Mouse (Mus musculus) forebrain, embryonic 16.5 days (tissue): ENCODE results near the gene Trmt61a. TPM values are rescaled to one million over a fixed set of nuclear protein-coding genes. Genes with fewer than 3 reads are reported as not detected.

Experiments used
- ATAC-seq: fragments of 200-750 bp; cut with Nextera tagmentation; 2 replicates; pipeline ENCODE4 v1.8.0; 2017; ENCODE audit warnings: mild to moderate bottlenecking, moderate library complexity
- H3K27ac ChIP-seq: fragments of 300-500 bp; sonication (generic); 2 replicates; pipeline ENCODE4 v1.5.1; 2014; ENCODE audit warnings: low read length, control low read depth
- H3K27me3 ChIP-seq: fragments of 300-500 bp; sonication (generic); replicated peaks from 2 replicates; pipeline ENCODE4 v1.6.1; 2014; ENCODE audit warnings: low read length; ENCODE audit not compliant: control insufficient read depth, insufficient read depth
- H3K36me3 ChIP-seq: fragments of 300-500 bp; sonication (generic); 2 replicates; pipeline ENCODE4 v1.6.1; 2014; ENCODE audit not compliant: control insufficient read depth, insufficient read depth
- H3K4me1 ChIP-seq: fragments of 300-500 bp; sonication (generic); replicated peaks from 2 replicates; pipeline ENCODE4 v1.6.1; 2014; ENCODE audit warnings: low read length; ENCODE audit not compliant: control insufficient read depth, insufficient read depth
- H3K4me2 ChIP-seq: fragments of 300-500 bp; sonication (generic); 2 replicates; pipeline ENCODE4 v1.6.1; 2014; ENCODE audit warnings: mild to moderate bottlenecking, low read length, control low read depth
- H3K4me3 ChIP-seq: fragments of 300-500 bp; sonication (generic); replicated peaks from 2 replicates; pipeline ENCODE4 v1.5.1; 2014; ENCODE audit warnings: mild to moderate bottlenecking, low read length, control low read depth
- H3K9ac ChIP-seq: fragments of 300-500 bp; sonication (generic); replicated peaks from 2 replicates; pipeline ENCODE4 v1.6.1; 2014; ENCODE audit warnings: low read depth, low read length, control low read depth
- H3K9me3 ChIP-seq: fragments of 300-500 bp; sonication (generic); 2 replicates; pipeline ENCODE4 v1.6.1; 2016; ENCODE audit warnings: low read length; ENCODE audit not compliant: control insufficient read depth
- WGBS: fragments of 180-500 bp; shearing (Covaris S2); extraction: QIAGEN DNeasy Blood & Tissue Kit; methylation state at CpG from one replicate; pipeline ENCODE4 v1.1.7; 2014; 5-methylcytosine and 5-hydroxymethylcytosine counted together
- polyA plus RNA-seq: library from polyadenylated mRNA; unstranded; fragments of >200 nt; fragmentation: Nextera tagmentation; extraction: Ambion mirVana; gene quantifications from 2 replicates; pipeline ENCODE4 v1.2.1, GENCODE M21; 2015

The Trmt61a gene
- polyA plus RNA-seq, 1 experiment from 2014 or later = 12.6 TPM

GRCm38 (mm10) chr12:111664144-111664634, 13.7 kb upstream of the Trmt61a start:
- H3K4me3 ChIP-seq = no peak overlapping the region
- peaks cover 8% of the 10 kb centered on the region for H3K4me1 ChIP-seq
- no peaks in the 10 kb centered on the region for H3K27me3 ChIP-seq
- peaks cover 3% of the 10 kb centered on the region; the same call in 1 of the 2 replicates for H3K36me3 ChIP-seq
- no peak for ATAC-seq
- no peak overlapping the region for H3K27ac ChIP-seq
- WGBS = 40% methylated on average over 6 of the region's 6 CpGs
- H3K9ac ChIP-seq = no peak overlapping the region
- H3K4me2 ChIP-seq = no peak overlapping the region
- H3K9me3 ChIP-seq = no peaks in the 10 kb centered on the region

- Histone ChIP-seq H3K36me3 (peaks cover 3% of the 10 kb centered on the region; the same call in 1 of the 2 replicates), H3K27me3 (no peaks in the 10 kb centered on the region), H3K4me1 (peaks cover 19% of the 10 kb centered on the region), H3K9me3 (no peaks in the 10 kb centered on the region), H3K4me2 (no peak overlapping the region), H3K4me3 (no peak overlapping the region), H3K9ac (no peak overlapping the region), H3K27ac (no peak overlapping the region)
- no peak for ATAC-seq
- WGBS = 85% methylated on average over 13 of the region's 13 CpGs
Measured at GRCm38 (mm10) chr12:111665041-111665880, 12.6 kb upstream of the Trmt61a start.

- H3K4me2 ChIP-seq = no peak overlapping the region
- WGBS = 78% methylated on average over 13 of the region's 13 CpGs
- H3K4me3 ChIP-seq = no peak overlapping the region
- no peak overlapping the region for H3K9ac ChIP-seq
- peaks cover 23% of the 10 kb centered on the region for H3K4me1 ChIP-seq
- no peak overlapping the region; the same call in 1 of the 2 replicates for H3K27ac ChIP-seq
- H3K36me3 ChIP-seq = no peaks in the 10 kb centered on the region; the same call in 1 of the 2 replicates
- H3K27me3 ChIP-seq = no peaks in the 10 kb centered on the region
- no peak for ATAC-seq
- no peaks in the 10 kb centered on the region for H3K9me3 ChIP-seq
Measured at GRCm38 (mm10) chr12:111666380-111666779, 11.5 kb upstream of the Trmt61a start.

GRCm38 (mm10) chr12:111667421-111667820, 10.5 kb upstream of the Trmt61a start:
- Histone ChIP-seq H3K4me1 (peaks cover 25% of the 10 kb centered on the region), H3K27ac (no peak overlapping the region), H3K36me3 (no peaks in the 10 kb centered on the region; the same call in 1 of the 2 replicates), H3K9ac (no peak overlapping the region), H3K4me2 (no peak overlapping the region), H3K4me3 (no peak overlapping the region), H3K27me3 (no peaks in the 10 kb centered on the region), H3K9me3 (no peaks in the 10 kb centered on the region)
- WGBS = 96% methylated on average over 5 of the region's 5 CpGs
- ATAC-seq = no peak

GRCm38 (mm10) chr12:111668457-111668912, 9.4 kb upstream of the Trmt61a start:
- H3K27me3 ChIP-seq = no peaks in the 10 kb centered on the region
- under 1% methylated on average over 8 of the region's 8 CpGs for WGBS
- ATAC-seq = peak; percentile 38
- H3K9ac ChIP-seq = peak overlapping the region; percentile 38
- no peaks in the 10 kb centered on the region; the same call in 1 of the 2 replicates for H3K36me3 ChIP-seq
- H3K4me3 ChIP-seq = peak overlapping the region; percentile 94; the same call in 1 of the 2 replicates
- H3K27ac ChIP-seq = peak overlapping the region; percentile 83
- no peaks in the 10 kb centered on the region for H3K9me3 ChIP-seq
- H3K4me2 ChIP-seq = peak overlapping the region; percentile 68
- peaks cover 32% of the 10 kb centered on the region for H3K4me1 ChIP-seq

GRCm38 (mm10) chr12:111669000-111669788, 8.7 kb upstream of the Trmt61a start:
- Histone ChIP-seq H3K4me1 (peaks cover 32% of the 10 kb centered on the region), H3K27me3 (no peaks in the 10 kb centered on the region), H3K36me3 (no peaks in the 10 kb centered on the region; the same call in 1 of the 2 replicates), H3K9ac (peak overlapping the region; percentile 38), H3K27ac (peak overlapping the region; percentile 83), H3K9me3 (no peaks in the 10 kb centered on the region), H3K4me3 (peak overlapping the region; percentile 94), H3K4me2 (peak overlapping the region; percentile 68)
- WGBS = 46% methylated on average over 23 of the region's 23 CpGs
- ATAC-seq = no peak

- Histone ChIP-seq H3K4me1 (peaks cover 32% of the 10 kb centered on the region), H3K9me3 (no peaks in the 10 kb centered on the region), H3K4me2 (peak overlapping the region; percentile 68), H3K27ac (no peak overlapping the region), H3K36me3 (no peaks in the 10 kb centered on the region; the same call in 1 of the 2 replicates), H3K4me3 (peak overlapping the region; percentile 94), H3K9ac (peak overlapping the region; percentile 98), H3K27me3 (no peaks in the 10 kb centered on the region)
- ATAC-seq = no peak
- WGBS = 36% methylated on average over 8 of the region's 8 CpGs
Measured at GRCm38 (mm10) chr12:111669961-111670360, 7.9 kb upstream of the Trmt61a start.

GRCm38 (mm10) chr12:111670371-111670971, 7.4 kb upstream of the Trmt61a start:
- peak overlapping the region; percentile 94 for H3K4me3 ChIP-seq
- H3K27ac ChIP-seq = no peak overlapping the region
- H3K9ac ChIP-seq = peak overlapping the region; percentile 98
- no peaks in the 10 kb centered on the region; the same call in 1 of the 2 replicates for H3K36me3 ChIP-seq
- 2% methylated on average over 28 of the region's 29 CpGs for WGBS
- peaks cover 32% of the 10 kb centered on the region for H3K4me1 ChIP-seq
- no peak for ATAC-seq
- no peaks in the 10 kb centered on the region for H3K27me3 ChIP-seq
- H3K4me2 ChIP-seq = peak overlapping the region; percentile 68
- H3K9me3 ChIP-seq = no peaks in the 10 kb centered on the region
